Mouse (Mus musculus) G1E (cell line): Measurements from ENCODE around the gene Smc2. TPM values are rescaled to one million over a fixed set of nuclear protein-coding genes. Genes with fewer than 3 reads are reported as not detected.

Source experiments
- ATAC-seq: 2 replicates; pipeline ENCODE4 v1.8.0; 2016; ENCODE audit warnings: mild to moderate bottlenecking; ENCODE audit not compliant: insufficient number of reproducible peaks, poor library complexity, low FRiP score, severe bottlenecking; ENCODE audit errors: extremely low read depth
- DNase-seq: peaks from one replicate; pipeline ENCODE4 v3.0.0; 2012; ENCODE audit warnings: low spot score
- H3K27me3 ChIP-seq: 2 replicates; pipeline ENCODE4 v1.6.1; 2012; ENCODE audit warnings: mild to moderate bottlenecking, low read length, inconsistent platforms; ENCODE audit not compliant: insufficient read depth
- H3K36me3 ChIP-seq: replicated peaks from 2 replicates; pipeline ENCODE3; 2012; ENCODE audit warnings: mild to moderate bottlenecking, inconsistent platforms
- H3K4me1 ChIP-seq: 2 replicates; pipeline ENCODE4 v1.6.1; 2012; ENCODE audit warnings: low read depth, low read length, inconsistent platforms, mixed read lengths; ENCODE audit not compliant: insufficient read depth
- H3K4me3 ChIP-seq: 2 replicates; pipeline ENCODE4 v1.5.1; 2012; ENCODE audit warnings: low read depth, mild to moderate bottlenecking, inconsistent platforms, low read length, moderate library complexity, mixed read lengths
- H3K9me3 ChIP-seq: replicated peaks from 2 replicates; pipeline ENCODE4 v1.6.1; 2012; ENCODE audit warnings: inconsistent platforms
- CTCF ChIP-seq: IDR thresholded peaks from 2 replicates; pipeline ENCODE4 v1.5.1; 2012; ENCODE audit warnings: low read depth, low read length, inconsistent platforms, mixed read lengths
- GATA1 ChIP-seq: IDR thresholded peaks from 2 replicates; pipeline ENCODE4 v1.6.1; 2012; ENCODE audit warnings: borderline replicate concordance, low read length, inconsistent platforms, mixed read lengths
- GATA2 ChIP-seq: IDR thresholded peaks from 2 replicates; pipeline ENCODE4 v1.6.1; 2012; ENCODE audit warnings: low read depth, low read length, inconsistent platforms, borderline replicate concordance
- POLR2AphosphoS5 ChIP-seq: IDR thresholded peaks from 2 replicates; pipeline ENCODE4 v1.6.1; 2012; ENCODE audit warnings: low read depth, low read length, inconsistent platforms; ENCODE audit not compliant: insufficient replicate concordance
- TAL1 ChIP-seq: conservative IDR thresholded peaks from 2 replicates; pipeline ENCODE4 v1.6.1; 2012; ENCODE audit warnings: low read depth, low read length, inconsistent platforms, mixed read lengths
- polyA plus RNA-seq: library from polyadenylated mRNA; stranded (reverse); fragments of >175 nt; gene quantifications from 2 replicates; pipeline ENCODE4 v1.2.3, GENCODE M21; 2012
- total RNA-seq, 2 experiments: library from RNA; stranded (forward) in 1 of 2; stranded (reverse) in 1 of 2; fragments of 200-1000 nt in 1 of 2; fragments of >200 nt in 1 of 2; fragmentation: Nextera tagmentation in 1 of 2; gene quantifications; 2 replicates each; pipeline ENCODE4 v1.2.3; 2014 to 2017

Smc2 gene
- total and polyA plus RNA-seq, 3 experiments = 28.7 to 227 (median 226) TPM

DNA sequence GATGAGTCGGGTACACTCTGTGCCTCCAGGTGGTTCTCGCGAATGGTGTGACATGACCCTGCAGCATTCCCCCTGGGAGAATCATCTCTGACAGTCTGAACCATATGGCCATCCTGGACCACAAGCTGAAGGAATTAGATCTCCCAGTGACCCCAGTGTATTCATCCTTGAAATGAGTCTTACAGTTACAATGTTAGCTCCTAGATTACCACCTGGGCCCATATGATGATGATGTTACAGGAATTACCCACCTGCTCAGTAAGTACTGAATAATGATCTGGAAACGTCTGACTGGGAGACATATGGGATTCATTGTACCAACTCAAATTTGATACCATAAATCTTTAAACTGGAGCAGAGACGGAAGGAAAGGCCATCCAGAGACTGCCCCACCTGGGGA, 87.4 kb downstream of the Smc2 start:
- no peak for TF ChIP-seq GATA1
- TF ChIP-seq POLR2AphosphoS5 = no peak
- no peak for TF ChIP-seq CTCF
- TF ChIP-seq TAL1 = no peak
- no peak for TF ChIP-seq GATA2
- Histone ChIP-seq H3K4me3 (no peak overlapping the region), H3K36me3 (no peaks in the 10 kb centered on the region), H3K4me1 (no peaks in the 10 kb centered on the region), H3K9me3 (no peaks in the 10 kb centered on the region), H3K27me3 (peaks cover 2% of the 10 kb centered on the region)
- no peak for ATAC-seq
- no peak for DNase-seq

DNA sequence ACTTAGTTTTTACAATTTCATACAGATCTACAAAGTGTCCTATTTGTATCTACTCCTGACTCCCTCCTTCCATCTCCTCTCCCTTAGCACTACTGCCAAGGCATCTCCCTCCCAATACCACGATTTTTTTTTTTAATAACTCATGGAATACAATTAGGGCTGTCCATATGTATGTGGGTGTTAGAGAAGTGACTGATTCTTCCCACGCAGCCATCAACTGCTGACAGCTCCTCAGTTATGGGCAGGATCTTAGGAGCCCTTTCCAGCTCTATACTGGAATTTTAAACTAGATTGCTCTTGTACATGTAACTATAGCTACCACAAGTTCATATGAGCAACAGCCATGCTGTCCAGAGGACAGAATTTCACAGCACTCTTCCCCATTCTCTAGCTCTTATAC, 91.6 kb downstream of the Smc2 start:
- no peak for TF ChIP-seq TAL1
- Histone ChIP-seq H3K36me3 (no peaks in the 10 kb centered on the region), H3K27me3 (peaks cover 2% of the 10 kb centered on the region), H3K4me3 (no peak overlapping the region), H3K9me3 (no peaks in the 10 kb centered on the region), H3K4me1 (no peaks in the 10 kb centered on the region)
- DNase-seq (no peak), ATAC-seq (no peak)

Other genes starting within 250 kb of the Smc2 start
- gene Vma21-ps, start 58.0 kb downstream of the Smc2 start, total RNA-seq (2014; fragmentation: Nextera tagmentation) = 5.0 TPM in 1 of 2 replicates, not detected in the other
- not detected in 2 replicates for gene Vma21-ps, start 58.0 kb downstream of the Smc2 start, total RNA-seq (2017)
- not detected in 2 replicates for gene Vma21-ps, start 58.0 kb downstream of the Smc2 start, polyA plus RNA-seq
- not detected in 2 replicates for gene Toporsl, start 157.0 kb downstream of the Smc2 start, total RNA-seq (2014; fragmentation: Nextera tagmentation)
- gene Toporsl, start 157.0 kb downstream of the Smc2 start, total RNA-seq (2017) = 0.05 and 0.12 TPM in 2 replicates
- not detected in 2 replicates for gene Toporsl, start 157.0 kb downstream of the Smc2 start, polyA plus RNA-seq